Mouse (Mus musculus) erythroblast, embryonic 14.5 days (primary cell): ENCODE measurements around the gene Txnip. TPM values are rescaled to one million over a fixed set of nuclear protein-coding genes. Genes with fewer than 3 reads are reported as not detected.

Source experiments
- H3K27me3 ChIP-seq: 2 replicates; pipeline ENCODE4 v1.6.1; 2012; ENCODE audit warnings: inconsistent platforms; ENCODE audit not compliant: control insufficient read depth
- H3K36me3 ChIP-seq: 2 replicates; pipeline ENCODE4 v1.6.1; 2012; ENCODE audit warnings: mild to moderate bottlenecking, inconsistent platforms; ENCODE audit not compliant: control insufficient read depth
- H3K4me1 ChIP-seq: 2 replicates; pipeline ENCODE4 v1.6.1; 2012; ENCODE audit warnings: inconsistent platforms; ENCODE audit not compliant: control insufficient read depth
- H3K4me3 ChIP-seq: replicated peaks from 2 replicates; pipeline ENCODE3; 2012; ENCODE audit warnings: moderate library complexity, mild to moderate bottlenecking, inconsistent platforms
- H3K9me3 ChIP-seq: 2 replicates; pipeline ENCODE4 v1.6.1; 2012; ENCODE audit warnings: low read length, inconsistent platforms, mixed read lengths; ENCODE audit not compliant: control insufficient read depth
- GATA1 ChIP-seq: IDR thresholded peaks from 2 replicates; pipeline ENCODE4 v1.6.1; 2012; ENCODE audit warnings: low read length, inconsistent platforms, mixed read lengths
- TAL1 ChIP-seq: IDR thresholded peaks from 3 replicates; pipeline ENCODE4 v1.6.1; 2012; ENCODE audit warnings: low read length, inconsistent platforms, mixed read lengths
- polyA plus RNA-seq: library from polyadenylated mRNA; stranded (reverse); fragments of >175 nt; gene quantifications from 2 replicates; pipeline ENCODE4 v1.2.3, GENCODE M21; 2012

The Txnip gene
- polyA plus RNA-seq, 1 experiment, result 1.4 TPM

GRCm38 (mm10) chr3:96579885-96580454 is 22.2 kb downstream of the Txnip start:
- Histone ChIP-seq H3K4me1 (peaks cover 41% of the 10 kb centered on the region), H3K9me3 (no peaks in the 10 kb centered on the region), H3K27me3 (no peaks in the 10 kb centered on the region), H3K4me3 (peak overlapping the region; percentile 22), H3K36me3 (peaks cover 4% of the 10 kb centered on the region)
- TF ChIP-seq TAL1 (no peak), GATA1 (peak; percentile 99)

GRCm38 (mm10) chr3:96581141-96581540 is 23.4 kb downstream of the Txnip start:
- Histone ChIP-seq H3K9me3 (no peaks in the 10 kb centered on the region), H3K36me3 (peaks cover 4% of the 10 kb centered on the region), H3K4me1 (peaks cover 34% of the 10 kb centered on the region), H3K27me3 (no peaks in the 10 kb centered on the region), H3K4me3 (no peak overlapping the region)
- TF ChIP-seq GATA1 (no peak), TAL1 (no peak)

- Histone ChIP-seq H3K4me3 (no peak overlapping the region), H3K4me1 (peaks cover 26% of the 10 kb centered on the region), H3K9me3 (no peaks in the 10 kb centered on the region), H3K27me3 (no peaks in the 10 kb centered on the region), H3K36me3 (peaks cover 4% of the 10 kb centered on the region)
- no peak for TF ChIP-seq TAL1
- no peak for TF ChIP-seq GATA1
Observed at GRCm38 (mm10) chr3:96581771-96582515, 24.2 kb downstream of the Txnip start.

- H3K4me3 ChIP-seq, result no peak overlapping the region
- peaks cover 7% of the 10 kb centered on the region for H3K36me3 ChIP-seq
- H3K4me1 ChIP-seq, result peaks cover 21% of the 10 kb centered on the region
- H3K27me3 ChIP-seq, result no peaks in the 10 kb centered on the region
- peaks cover 3% of the 10 kb centered on the region for H3K9me3 ChIP-seq
- no peak for TF ChIP-seq TAL1
- TF ChIP-seq GATA1, result no peak
Observed at GRCm38 (mm10) chr3:96583386-96583785, 25.6 kb downstream of the Txnip start.

- no peak overlapping the region for H3K4me3 ChIP-seq
- H3K36me3 ChIP-seq, result peaks cover 5% of the 10 kb centered on the region
- peaks cover 22% of the 10 kb centered on the region for H3K4me1 ChIP-seq
- H3K27me3 ChIP-seq, result peaks cover 10% of the 10 kb centered on the region
- TF ChIP-seq GATA1 (no peak), TAL1 (no peak)
- peaks cover 6% of the 10 kb centered on the region for H3K9me3 ChIP-seq
Observed at GRCm38 (mm10) chr3:96590657-96591056, 32.9 kb downstream of the Txnip start.

GRCm38 (mm10) chr3:96593374-96593773 is 35.6 kb downstream of the Txnip start:
- TF ChIP-seq GATA1 (no peak), TAL1 (no peak)
- peaks cover 3% of the 10 kb centered on the region for H3K36me3 ChIP-seq
- peaks cover 10% of the 10 kb centered on the region for H3K9me3 ChIP-seq
- H3K4me3 ChIP-seq, result peak overlapping the region; percentile 87
- peaks cover 33% of the 10 kb centered on the region for H3K4me1 ChIP-seq
- H3K27me3 ChIP-seq, result peaks cover 38% of the 10 kb centered on the region

GRCm38 (mm10) chr3:96593790-96594560 is 36.2 kb downstream of the Txnip start, which contains the start of gene Polr3gl:
Polr3gl (minus strand) TSS chr3:96594181.
- peak within 1 kb of the TSS; percentile 87 for H3K4me3 ChIP-seq
- peaks cover 14% of the 10 kb centered on the region for H3K9me3 ChIP-seq
- peaks cover 3% of the 10 kb centered on the region for H3K36me3 ChIP-seq
- TF ChIP-seq GATA1 (no peak), TAL1 (no peak)
- H3K4me1 ChIP-seq, result peaks cover 33% of the 10 kb centered on the region
- peaks cover 44% of the 10 kb centered on the region for H3K27me3 ChIP-seq

- Histone ChIP-seq H3K27me3 (peaks cover 52% of the 10 kb centered on the region), H3K36me3 (peaks cover 3% of the 10 kb centered on the region), H3K4me1 (peaks cover 33% of the 10 kb centered on the region), H3K4me3 (no peak overlapping the region), H3K9me3 (peaks cover 16% of the 10 kb centered on the region)
- no peak for TF ChIP-seq TAL1
- TF ChIP-seq GATA1, result no peak
Observed at GRCm38 (mm10) chr3:96594851-96595250, 37.1 kb downstream of the Txnip start.

GRCm38 (mm10) chr3:96595661-96596060 is 37.9 kb downstream of the Txnip start:
- TF ChIP-seq TAL1, result no peak
- TF ChIP-seq GATA1, result no peak
- Histone ChIP-seq H3K9me3 (peaks cover 16% of the 10 kb centered on the region), H3K36me3 (no peaks in the 10 kb centered on the region), H3K27me3 (peaks cover 60% of the 10 kb centered on the region), H3K4me3 (no peak overlapping the region), H3K4me1 (peaks cover 35% of the 10 kb centered on the region)
